Mouse (Mus musculus) liver, adult 2 months (tissue): ENCODE results near the gene Tlcd2. TPM values are rescaled to one million over a fixed set of nuclear protein-coding genes. Genes with fewer than 3 reads are reported as not detected.

Experiments used
- DNase-seq: peaks from one replicate; pipeline ENCODE4 v3.0.0-alpha.2; 2011; ENCODE audit warnings: low read depth, low spot score; ENCODE audit errors: extremely low read depth
- H3K27ac ChIP-seq: fragments of 200-500 bp; replicated peaks from 2 replicates; pipeline ENCODE4 v1.5.1; 2012; ENCODE audit warnings: low read depth, mild to moderate bottlenecking, control low read depth, inconsistent platforms, low read length; ENCODE audit not compliant: insufficient read depth
- H3K27me3 ChIP-seq: fragments of 200-500 bp; 2 replicates; pipeline ENCODE4 v1.6.1; 2012; ENCODE audit warnings: mild to moderate bottlenecking, moderate library complexity, low read length, inconsistent platforms; ENCODE audit not compliant: control insufficient read depth, insufficient read depth
- H3K36me3 ChIP-seq: fragments of 200-500 bp; 2 replicates; pipeline ENCODE4 v1.6.1; 2012; ENCODE audit warnings: low read length, inconsistent platforms; ENCODE audit not compliant: control insufficient read depth, insufficient read depth
- H3K4me1 ChIP-seq: fragments of 200-500 bp; 2 replicates; pipeline ENCODE4 v1.6.1; 2011; ENCODE audit warnings: low read length; ENCODE audit not compliant: control insufficient read depth, insufficient read depth
- H3K4me3 ChIP-seq: fragments of 200-500 bp; 2 replicates; pipeline ENCODE4 v1.5.1; 2011; ENCODE audit warnings: low read depth, mild to moderate bottlenecking, control low read depth, low read length, moderate library complexity; ENCODE audit not compliant: insufficient read depth
- H3K79me2 ChIP-seq: fragments of 200-500 bp; 2 replicates; pipeline ENCODE4 v1.6.1; 2012; ENCODE audit warnings: inconsistent platforms, mild to moderate bottlenecking, low read length, moderate library complexity; ENCODE audit not compliant: control insufficient read depth, insufficient read depth
- H3K9ac ChIP-seq: fragments of 200-500 bp; 2 replicates; pipeline ENCODE4 v1.6.1; 2012; ENCODE audit warnings: low read depth, mild to moderate bottlenecking, control low read depth, inconsistent platforms, low read length
- CTCF ChIP-seq: fragments of 200-500 bp; IDR thresholded peaks from 2 replicates; pipeline ENCODE4 v1.5.1; 2011; ENCODE audit warnings: low read depth, low read length, control low read depth
- POLR2A ChIP-seq: fragments of 200-500 bp; IDR thresholded peaks from 2 replicates; pipeline ENCODE4 v1.6.1; 2011; ENCODE audit warnings: low read length, control low read depth; ENCODE audit not compliant: insufficient read depth; ENCODE audit errors: extremely low read depth
- WGBS: fragments of 180-500 bp; shearing (Covaris S2); methylation state at CpG from one replicate; pipeline ENCODE4 v1.1.7; 2018; 5-methylcytosine and 5-hydroxymethylcytosine counted together
- polyA plus RNA-seq: library from polyadenylated mRNA; depleted of rRNA; stranded (reverse); fragments of >200 nt; gene quantifications from 2 replicates; pipeline ENCODE4 v1.2.3, GENCODE M21; 2012
- total RNA-seq: library from RNA; depleted of rRNA; stranded (reverse); fragments of >200 nt; gene quantifications from 2 replicates; pipeline ENCODE4 v1.2.3, GENCODE M21; 2014

The Tlcd2 gene
- total and polyA plus RNA-seq, 2 experiments: 237 to 238 TPM

- H3K4me3 ChIP-seq: no peak overlapping the region
- TF ChIP-seq POLR2A: no peak
- no peak overlapping the region for H3K9ac ChIP-seq
- H3K36me3 ChIP-seq: peaks cover 15% of the 10 kb centered on the region
- no peaks in the 10 kb centered on the region for H3K27me3 ChIP-seq
- H3K4me1 ChIP-seq: peaks cover 8% of the 10 kb centered on the region
- 61% methylated on average over 9 of the region's 9 CpGs for WGBS
- H3K79me2 ChIP-seq: no peaks in the 10 kb centered on the region
- H3K27ac ChIP-seq: no peak overlapping the region
- no peak for DNase-seq
Measured at GRCm38 (mm10) chr11:75429019-75429705, 32.4 kb upstream of the Tlcd2 start.

- DNase-seq: peak; percentile 84
- no peak for TF ChIP-seq POLR2A
- TF ChIP-seq CTCF: no peak
- WGBS: 45% methylated on average over 11 of the region's 11 CpGs
Measured at GRCm38 (mm10) chr11:75431307-75431706, 30.2 kb upstream of the Tlcd2 start.

GRCm38 (mm10) chr11:75434138-75434537 is 27.4 kb upstream of the Tlcd2 start:
- H3K27me3 ChIP-seq: no peaks in the 10 kb centered on the region
- H3K27ac ChIP-seq: no peak overlapping the region
- WGBS: 91% methylated on average over 5 of the region's 5 CpGs
- TF ChIP-seq CTCF (peak; percentile 61), POLR2A (no peak)
- peaks cover 19% of the 10 kb centered on the region for H3K4me1 ChIP-seq
- no peak overlapping the region for H3K9ac ChIP-seq
- H3K79me2 ChIP-seq: peaks cover 6% of the 10 kb centered on the region; the same call in 1 of the 2 replicates
- no peak for DNase-seq
- H3K36me3 ChIP-seq: peaks cover 45% of the 10 kb centered on the region
- no peak overlapping the region for H3K4me3 ChIP-seq

More at GRCm38 (mm10) chr11:75431307-75431706, 30.2 kb upstream of the Tlcd2 start:
- Histone ChIP-seq H3K27me3 (no peaks in the 10 kb centered on the region), H3K9ac (no peak overlapping the region), H3K79me2 (no peaks in the 10 kb centered on the region), H3K27ac (peak overlapping the region; percentile 17), H3K4me1 (peaks cover 7% of the 10 kb centered on the region), H3K36me3 (peaks cover 37% of the 10 kb centered on the region), H3K4me3 (no peak overlapping the region)

GRCm38 (mm10) chr11:75438194-75438593 is 23.3 kb upstream of the Tlcd2 start:
- Histone ChIP-seq H3K4me3 (peak overlapping the region; percentile 67), H3K79me2 (peaks cover 6% of the 10 kb centered on the region; the same call in 1 of the 2 replicates), H3K4me1 (peaks cover 39% of the 10 kb centered on the region), H3K27me3 (no peaks in the 10 kb centered on the region), H3K36me3 (peaks cover 35% of the 10 kb centered on the region), H3K27ac (peak overlapping the region; percentile 99), H3K9ac (peak overlapping the region; percentile 87)
- DNase-seq: no peak
- no peak for TF ChIP-seq POLR2A
- no peak for TF ChIP-seq CTCF
- WGBS: 22% methylated on average over 13 of the region's 13 CpGs

GRCm38 (mm10) chr11:75438804-75439203 is 22.7 kb upstream of the Tlcd2 start:
- TF ChIP-seq POLR2A: peak; percentile 64
- no peak for TF ChIP-seq CTCF
- Histone ChIP-seq H3K36me3 (peaks cover 32% of the 10 kb centered on the region), H3K9ac (peak overlapping the region; percentile 87), H3K4me3 (peak overlapping the region; percentile 67), H3K27me3 (no peaks in the 10 kb centered on the region), H3K79me2 (peaks cover 6% of the 10 kb centered on the region; the same call in 1 of the 2 replicates), H3K27ac (peak overlapping the region; percentile 99), H3K4me1 (peaks cover 44% of the 10 kb centered on the region)
- peak; percentile 95 for DNase-seq
- 26% methylated on average over 3 of the region's 3 CpGs for WGBS

GRCm38 (mm10) chr11:75439363-75439762 is 22.2 kb upstream of the Tlcd2 start, which contains the start of gene Serpinf2:
Serpinf2 (minus strand) TSS chr11:75439591.
- TF ChIP-seq CTCF: peak; percentile 14; the same call in 1 of the 2 replicates
- peak; percentile 96 for TF ChIP-seq POLR2A
- Histone ChIP-seq H3K79me2 (peaks cover 6% of the 10 kb centered on the region; the same call in 1 of the 2 replicates), H3K4me1 (peaks cover 48% of the 10 kb centered on the region), H3K27ac (peak within 1 kb of the TSS; percentile 99), H3K36me3 (peaks cover 28% of the 10 kb centered on the region), H3K27me3 (no peaks in the 10 kb centered on the region), H3K9ac (peak within 1 kb of the TSS; percentile 87), H3K4me3 (peak within 1 kb of the TSS; percentile 67)
- WGBS: 17% methylated on average over 6 of the region's 6 CpGs
- DNase-seq: peak; percentile 94
